Mouse (Mus musculus) embryonic facial prominence, embryonic 14.5 days (tissue): ENCODE results near the gene Ctu2. TPM values are rescaled to one million over a fixed set of nuclear protein-coding genes. Genes with fewer than 3 reads are reported as not detected.

Experiments
- ATAC-seq: fragments of 200-750 bp; cut with Nextera tagmentation; 2 replicates; pipeline ENCODE4 v1.8.0; 2017; ENCODE audit warnings: low read depth, moderate number of reproducible peaks, moderate TSS enrichment
- DNase-seq: peaks from one replicate; pipeline ENCODE4 v3.0.0-alpha.2; 2015; ENCODE audit warnings: low spot score
- H3K27ac ChIP-seq: fragments of 300-500 bp; sonication (generic); replicated peaks from 2 replicates; pipeline ENCODE4 v1.5.1; 2014; ENCODE audit warnings: low read depth, mild to moderate bottlenecking, low read length, moderate library complexity
- H3K27me3 ChIP-seq: fragments of 300-500 bp; sonication (generic); replicated peaks from 2 replicates; pipeline ENCODE4 v1.6.1; 2014; ENCODE audit warnings: low read length; ENCODE audit not compliant: control insufficient read depth, insufficient read depth
- H3K36me3 ChIP-seq: fragments of 300-500 bp; sonication (generic); 2 replicates; pipeline ENCODE4 v1.6.1; 2014; ENCODE audit warnings: low read length, mixed read lengths; ENCODE audit not compliant: control insufficient read depth, insufficient read depth
- H3K4me1 ChIP-seq: fragments of 300-500 bp; sonication (generic); 2 replicates; pipeline ENCODE4 v1.6.1; 2014; ENCODE audit warnings: antibody characterized with exemption, low read length; ENCODE audit not compliant: control insufficient read depth, insufficient read depth
- H3K4me2 ChIP-seq: fragments of 300-500 bp; sonication (generic); 2 replicates; pipeline ENCODE4 v1.6.1; 2014; ENCODE audit warnings: low read depth, mild to moderate bottlenecking, low read length, moderate library complexity, mixed read lengths
- H3K4me3 ChIP-seq: fragments of 300-500 bp; sonication (generic); 2 replicates; pipeline ENCODE4 v1.5.1; 2014; ENCODE audit warnings: low read depth, mild to moderate bottlenecking, low read length
- H3K9ac ChIP-seq: fragments of 300-500 bp; sonication (generic); 2 replicates; pipeline ENCODE4 v1.6.1; 2014; ENCODE audit warnings: low read depth, mild to moderate bottlenecking, low read length, moderate library complexity, mixed read lengths
- H3K9me3 ChIP-seq: fragments of 300-500 bp; sonication (generic); 2 replicates; pipeline ENCODE4 v1.6.1; 2016; ENCODE audit warnings: low read length; ENCODE audit not compliant: control insufficient read depth
- WGBS: fragments of 180-500 bp; shearing (Covaris S2); extraction: QIAGEN DNeasy Blood & Tissue Kit; methylation state at CpG from one replicate; pipeline ENCODE4 v1.1.7; 2014; 5-methylcytosine and 5-hydroxymethylcytosine counted together
- microRNA-seq: library from miRNA; unstranded; fragments of <30 nt; microRNA quantifications from one replicate; pipeline ENCODE4, GENCODE M21; 2016; ENCODE audit warnings: borderline number of aligned reads
- polyA plus RNA-seq: library from polyadenylated mRNA; unstranded; fragments of >200 nt; fragmentation: Nextera tagmentation; extraction: Ambion mirVana; gene quantifications from 2 replicates; pipeline ENCODE4 v1.2.1, GENCODE M21; 2014

The Ctu2 gene
- polyA plus RNA-seq, 1 experiment from 2014 or later: 49.0 TPM

DNA sequence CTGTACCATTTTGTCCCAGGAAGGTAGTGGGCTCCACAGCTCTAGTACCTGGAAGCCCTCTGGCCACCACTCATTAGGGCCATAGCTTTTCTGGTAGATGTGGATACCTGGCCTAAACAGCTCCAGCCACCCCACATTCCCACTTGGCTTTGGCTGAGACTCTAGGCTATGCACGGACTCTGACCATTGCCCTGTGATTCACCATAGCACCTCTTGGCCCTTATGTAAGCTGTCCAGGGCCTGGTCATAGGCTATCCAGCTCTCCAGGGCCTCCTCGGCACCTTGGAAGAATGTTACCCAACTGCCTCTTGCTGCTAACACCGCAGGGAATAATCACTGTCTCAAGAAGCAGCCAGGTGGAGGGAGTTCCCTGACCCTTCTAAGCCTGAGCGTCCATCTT lies 53.2 kb downstream of the Ctu2 start:
- DNase-seq: no peak
- no peak overlapping the region for H3K27ac ChIP-seq
- no peaks in the 10 kb centered on the region for H3K36me3 ChIP-seq
- no peak overlapping the region for H3K4me2 ChIP-seq
- peaks cover 18% of the 10 kb centered on the region for H3K4me1 ChIP-seq
- no peaks in the 10 kb centered on the region for H3K9me3 ChIP-seq
- no peaks in the 10 kb centered on the region for H3K27me3 ChIP-seq
- 81% methylated on average over 4 of the region's 4 CpGs for WGBS
- no peak overlapping the region for H3K9ac ChIP-seq
- ATAC-seq: no peak
- H3K4me3 ChIP-seq: no peak overlapping the region

DNA sequence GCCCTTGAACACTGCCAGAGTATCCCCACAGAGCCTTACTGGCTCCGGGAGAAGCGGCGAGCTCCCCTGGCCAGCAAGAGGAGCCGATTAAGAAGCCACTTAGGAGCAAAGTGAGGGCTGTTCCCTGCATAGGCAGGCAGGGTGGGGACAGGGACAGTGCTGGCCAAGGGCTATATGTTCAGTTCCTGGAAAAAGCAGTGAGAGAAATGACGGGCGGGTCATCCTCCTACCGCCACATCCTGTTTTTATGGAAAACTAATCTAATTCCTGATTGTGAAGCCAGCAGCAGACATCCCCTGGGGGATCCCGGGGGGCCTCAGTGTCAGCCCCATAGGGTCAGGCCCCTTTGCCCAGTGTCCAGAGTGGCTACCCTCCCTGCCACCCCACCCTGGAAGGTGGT lies 55.4 kb downstream of the Ctu2 start:
- no peaks in the 10 kb centered on the region for H3K36me3 ChIP-seq
- H3K9ac ChIP-seq: no peak overlapping the region
- no peak for ATAC-seq
- no peak overlapping the region for H3K4me3 ChIP-seq
- 71% methylated on average over 8 of the region's 8 CpGs for WGBS
- H3K4me2 ChIP-seq: no peak overlapping the region
- no peak for DNase-seq
- no peaks in the 10 kb centered on the region for H3K9me3 ChIP-seq
- H3K27me3 ChIP-seq: no peaks in the 10 kb centered on the region
- peaks cover 5% of the 10 kb centered on the region; the same call in 1 of the 2 replicates for H3K4me1 ChIP-seq
- H3K27ac ChIP-seq: no peak overlapping the region

Small RNA genes lying within 50 kb of the gene (microRNA-seq; reads per million reads assigned to microRNA genes)
- not detected for gene Gm24366

Other genes with a start within 250 kb of the Ctu2 start
- 1.7 and 1.9 TPM in 2 replicates for gene Zfpm1, start 194.0 kb upstream of the Ctu2 start, polyA plus RNA-seq
- gene Trhr2, start 115.4 kb upstream of the Ctu2 start, polyA plus RNA-seq: 0.16 TPM in 1 of 2 replicates, not detected in the other
- 30.9 and 31.6 TPM in 2 replicates for gene Zc3h18, start 99.5 kb upstream of the Ctu2 start, polyA plus RNA-seq
- not detected in 2 replicates for gene Il17c, start 54.1 kb upstream of the Ctu2 start, polyA plus RNA-seq
- gene Cyba, start 43.2 kb upstream of the Ctu2 start, polyA plus RNA-seq: 160 and 173 TPM in 2 replicates
- gene Mvd, start 32.7 kb upstream of the Ctu2 start, polyA plus RNA-seq: 27.1 and 34.4 TPM in 2 replicates
- gene Snai3, start 15.4 kb upstream of the Ctu2 start, polyA plus RNA-seq: 3.1 and 4.2 TPM in 2 replicates
- 40.0 and 40.1 TPM in 2 replicates for gene Rnf166, start 79 bp upstream of the Ctu2 start, polyA plus RNA-seq
- 18.7 and 22.7 TPM in 2 replicates for gene Piezo1, start 75.2 kb downstream of the Ctu2 start, polyA plus RNA-seq
- gene Cdt1, start 91.9 kb downstream of the Ctu2 start, polyA plus RNA-seq: 32.9 and 33.7 TPM in 2 replicates
- 291 and 314 TPM in 2 replicates for gene Aprt, start 100.8 kb downstream of the Ctu2 start, polyA plus RNA-seq
- 13.1 TPM in 2 replicates for gene Galns, start 135.3 kb downstream of the Ctu2 start, polyA plus RNA-seq
- 66.7 and 74.5 TPM in 2 replicates for gene Trappc2l, start 135.5 kb downstream of the Ctu2 start, polyA plus RNA-seq
- gene Pabpn1l, start 146.6 kb downstream of the Ctu2 start, polyA plus RNA-seq: 0.35 TPM in 1 of 2 replicates, not detected in the other
- gene Cbfa2t3, start 223.0 kb downstream of the Ctu2 start, polyA plus RNA-seq: 7.2 and 8.1 TPM in 2 replicates